Mouse (Mus musculus) heart, postnatal 0 days (tissue): Measurements from ENCODE around the gene Cdkn1b. TPM values are rescaled to one million over a fixed set of nuclear protein-coding genes. Genes with fewer than 3 reads are reported as not detected.

Experiments used
- ATAC-seq: fragments of 200-750 bp; cut with Nextera tagmentation; 2 replicates; pipeline ENCODE4 v1.8.0; 2017; ENCODE audit warnings: low read depth, moderate number of reproducible peaks, moderate library complexity; ENCODE audit not compliant: insufficient read depth
- DNase-seq: peaks from one replicate; pipeline ENCODE4 v3.0.0-alpha.2; 2016; ENCODE audit warnings: low spot score
- H3K27ac ChIP-seq: fragments of 300-500 bp; sonication (generic); 2 replicates; pipeline ENCODE4 v1.5.1; 2014; ENCODE audit warnings: low read depth, mild to moderate bottlenecking
- H3K27me3 ChIP-seq: fragments of 300-500 bp; sonication (generic); 2 replicates; pipeline ENCODE4 v1.6.1; 2014; ENCODE audit warnings: low read length, mixed read lengths; ENCODE audit not compliant: control insufficient read depth, insufficient read depth
- H3K36me3 ChIP-seq: fragments of 300-500 bp; sonication (generic); replicated peaks from 2 replicates; pipeline ENCODE4 v1.6.1; 2014; ENCODE audit warnings: low read length, mixed read lengths; ENCODE audit not compliant: control insufficient read depth, insufficient read depth
- H3K4me1 ChIP-seq: fragments of 300-500 bp; sonication (generic); 2 replicates; pipeline ENCODE4 v1.6.1; 2014; ENCODE audit warnings: antibody characterized with exemption; ENCODE audit not compliant: control insufficient read depth, insufficient read depth
- H3K4me2 ChIP-seq: fragments of 300-500 bp; sonication (generic); 2 replicates; pipeline ENCODE4 v1.6.1; 2014; ENCODE audit warnings: low read depth, mild to moderate bottlenecking, low read length, moderate library complexity
- H3K4me3 ChIP-seq: fragments of 300-500 bp; sonication (generic); 2 replicates; pipeline ENCODE4 v1.5.1; 2014; ENCODE audit warnings: low read depth, low read length
- H3K9ac ChIP-seq: fragments of 300-500 bp; sonication (generic); replicated peaks from 2 replicates; pipeline ENCODE4 v1.6.1; 2014; ENCODE audit warnings: low read depth, low read length, mixed read lengths
- H3K9me3 ChIP-seq: fragments of 300-500 bp; sonication (generic); replicated peaks from 2 replicates; pipeline ENCODE4 v1.6.1; 2016; ENCODE audit warnings: low read length; ENCODE audit not compliant: control insufficient read depth
- CTCF ChIP-seq: IDR thresholded peaks from 2 replicates; pipeline ENCODE4 v1.5.1; 2016; ENCODE audit warnings: antibody characterized with exemption, control low read depth, low read depth
- EP300 ChIP-seq: IDR thresholded peaks from 2 replicates; pipeline ENCODE4 v1.6.1; 2016; ENCODE audit warnings: antibody characterized with exemption, low read depth
- WGBS: fragments of 180-500 bp; shearing (Covaris S2); extraction: QIAGEN DNeasy Blood & Tissue Kit; methylation state at CpG from one replicate; pipeline ENCODE4 v1.1.7; 2014; 5-methylcytosine and 5-hydroxymethylcytosine counted together
- polyA plus RNA-seq: library from polyadenylated mRNA; unstranded; fragments of >200 nt; fragmentation: Nextera tagmentation; extraction: Ambion mirVana; gene quantifications from 2 replicates; pipeline ENCODE4 v1.2.1, GENCODE M21; 2015
- total RNA-seq: library from RNA; depleted of rRNA; stranded (reverse); fragments of >200 nt; gene quantifications from 2 replicates; pipeline ENCODE4 v1.2.3, GENCODE M21; 2014; ENCODE audit warnings: low replicate concordance

Gene Cdkn1b
- total and polyA plus RNA-seq, 2 experiments from 2014 or later, result 23.7 to 42.9 TPM

- ATAC-seq, result peak; percentile 40
- no peak for DNase-seq
- peak overlapping the region; percentile 97 for H3K4me2 ChIP-seq
- no peak for TF ChIP-seq EP300
- TF ChIP-seq CTCF, result no peak
- peak overlapping the region; percentile 80 for H3K4me3 ChIP-seq
- no peaks in the 10 kb centered on the region for H3K9me3 ChIP-seq
- peak overlapping the region; percentile 94 for H3K9ac ChIP-seq
- H3K4me1 ChIP-seq, result peaks cover 11% of the 10 kb centered on the region
- H3K36me3 ChIP-seq, result 0 out of 2 replicates have a peak, but pooled peaks cover 14% of the 10 kb centered on the region
- under 1% methylated on average over 63 of the region's 63 CpGs for WGBS
- no peaks in the 10 kb centered on the region for H3K27me3 ChIP-seq
- peak overlapping the region; percentile 98 for H3K27ac ChIP-seq
Measured at GRCm38 (mm10) chr6:134926803-134927594, 6.8 kb downstream of the Cdkn1b start.

GRCm38 (mm10) chr6:134927595-134928095, 7.4 kb downstream of the Cdkn1b start:
- ATAC-seq, result no peak
- WGBS, result 1% methylated on average over 13 of the region's 13 CpGs
- no peak for DNase-seq

GRCm38 (mm10) chr6:134928096-134928888, 8.1 kb downstream of the Cdkn1b start:
- WGBS, result under 1% methylated on average over 63 of the region's 63 CpGs
- TF ChIP-seq EP300 (0 out of 2 replicates have a peak, but pooled peaks have one; percentile 66), CTCF (no peak)
- Histone ChIP-seq H3K4me2 (peak overlapping the region; percentile 97), H3K27me3 (no peaks in the 10 kb centered on the region), H3K4me3 (peak overlapping the region; percentile 80), H3K4me1 (peaks cover 6% of the 10 kb centered on the region), H3K27ac (peak overlapping the region; percentile 98), H3K36me3 (0 out of 2 replicates have a peak, but pooled peaks cover 10% of the 10 kb centered on the region), H3K9ac (peak overlapping the region; percentile 94), H3K9me3 (no peaks in the 10 kb centered on the region)
- DNase-seq (peak; percentile 94), ATAC-seq (peak; percentile 90)

More at GRCm38 (mm10) chr6:134927595-134928095, 7.4 kb downstream of the Cdkn1b start:
- H3K36me3 ChIP-seq, result 0 out of 2 replicates have a peak, but pooled peaks cover 14% of the 10 kb centered on the region
- H3K4me1 ChIP-seq, result peaks cover 11% of the 10 kb centered on the region
- H3K4me3 ChIP-seq, result peak overlapping the region; percentile 80
- no peak for TF ChIP-seq EP300
- TF ChIP-seq CTCF, result no peak
- H3K27me3 ChIP-seq, result no peaks in the 10 kb centered on the region
- peak overlapping the region; percentile 94 for H3K9ac ChIP-seq
- peak overlapping the region; percentile 97 for H3K4me2 ChIP-seq
- H3K27ac ChIP-seq, result peak overlapping the region; percentile 98
- no peaks in the 10 kb centered on the region for H3K9me3 ChIP-seq

GRCm38 (mm10) chr6:134928889-134929310, 8.7 kb downstream of the Cdkn1b start:
- WGBS, result under 1% methylated on average over 15 of the region's 15 CpGs
- Histone ChIP-seq H3K9me3 (no peaks in the 10 kb centered on the region), H3K27me3 (no peaks in the 10 kb centered on the region), H3K4me2 (peak overlapping the region; percentile 97), H3K4me1 (peaks cover under 1% of the 10 kb centered on the region; the same call in 1 of the 2 replicates), H3K9ac (peak overlapping the region; percentile 94), H3K4me3 (peak overlapping the region; percentile 80), H3K27ac (peak overlapping the region; percentile 98), H3K36me3 (0 out of 2 replicates have a peak, but pooled peaks cover 4% of the 10 kb centered on the region)
- DNase-seq, result no peak
- TF ChIP-seq CTCF, result no peak
- TF ChIP-seq EP300, result no peak
- ATAC-seq, result peak; percentile 28

GRCm38 (mm10) chr6:134929926-134930325, 9.7 kb downstream of the Cdkn1b start:
- no peaks in the 10 kb centered on the region for H3K27me3 ChIP-seq
- H3K27ac ChIP-seq, result peak overlapping the region; percentile 98; the same call in 1 of the 2 replicates
- no peaks in the 10 kb centered on the region for H3K9me3 ChIP-seq
- peak overlapping the region; percentile 94 for H3K9ac ChIP-seq
- DNase-seq (no peak), ATAC-seq (no peak)
- H3K4me2 ChIP-seq, result peak overlapping the region; percentile 97
- H3K36me3 ChIP-seq, result no peaks in the 10 kb centered on the region
- no peaks in the 10 kb centered on the region; the same call in 1 of the 2 replicates for H3K4me1 ChIP-seq
- peak overlapping the region; percentile 80 for H3K4me3 ChIP-seq
- WGBS, result 25% methylated on average over 4 of the region's 4 CpGs
- TF ChIP-seq EP300 (no peak), CTCF (no peak)
